Mouse (Mus musculus) retina, postnatal 7 days (tissue): ENCODE measurements around the gene Troap.

ENCODE experiments used
- DNase-seq: peaks from one replicate; pipeline ENCODE4 v3.0.0-alpha.2; 2012; ENCODE audit warnings: low read depth, low spot score

Troap gene

DNA sequence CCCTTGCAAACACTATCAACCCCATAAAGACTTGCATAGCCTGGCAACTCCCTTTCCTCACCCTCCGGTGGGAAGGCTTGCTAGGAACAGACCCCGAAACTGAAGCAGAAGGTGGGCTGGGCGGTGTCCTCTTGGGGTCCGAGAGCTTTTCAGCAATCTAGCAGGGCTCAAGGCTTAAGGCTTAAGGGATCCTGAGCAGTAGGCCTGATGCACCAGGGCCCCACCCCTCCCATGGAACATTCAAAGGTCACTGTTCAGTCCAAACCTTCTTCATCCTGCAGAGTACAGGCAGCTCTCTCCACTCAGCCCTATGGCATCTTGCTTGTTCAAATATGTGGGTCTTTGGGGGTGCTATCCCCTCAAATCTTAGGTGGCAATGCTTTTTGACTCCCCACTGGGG lies 11.6 kb downstream of the Troap start:
- DNase-seq = no peak

- DNase-seq = no peak
These were observed 13.1 kb downstream of the Troap start, which contains the start of gene C1ql4 for GRCm38 (mm10) chr15:99087253-99088075. C1ql4 (minus strand) TSS chr15:99087817.

DNA sequence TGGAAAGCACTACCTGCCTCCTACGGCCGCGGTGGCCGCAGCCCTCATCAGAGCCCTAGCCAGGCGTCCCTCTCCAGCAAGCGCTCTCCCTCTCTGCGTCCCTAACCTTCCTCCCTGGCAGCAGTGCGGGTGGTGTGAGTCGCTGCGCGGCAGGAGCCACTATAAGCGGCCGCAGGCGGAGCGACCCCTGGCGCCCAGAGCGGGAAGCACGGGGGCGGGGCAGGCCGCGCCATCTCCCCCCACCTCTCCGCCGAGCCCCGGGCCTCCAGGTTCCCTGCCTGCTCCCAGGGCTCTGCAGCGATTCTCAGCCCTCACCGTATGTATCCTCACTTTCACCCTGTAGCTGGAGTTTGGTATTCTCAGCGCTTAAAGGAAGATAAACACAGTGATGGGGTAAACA lies 13.9 kb downstream of the Troap start:
- peak; percentile 75 for DNase-seq

DNA sequence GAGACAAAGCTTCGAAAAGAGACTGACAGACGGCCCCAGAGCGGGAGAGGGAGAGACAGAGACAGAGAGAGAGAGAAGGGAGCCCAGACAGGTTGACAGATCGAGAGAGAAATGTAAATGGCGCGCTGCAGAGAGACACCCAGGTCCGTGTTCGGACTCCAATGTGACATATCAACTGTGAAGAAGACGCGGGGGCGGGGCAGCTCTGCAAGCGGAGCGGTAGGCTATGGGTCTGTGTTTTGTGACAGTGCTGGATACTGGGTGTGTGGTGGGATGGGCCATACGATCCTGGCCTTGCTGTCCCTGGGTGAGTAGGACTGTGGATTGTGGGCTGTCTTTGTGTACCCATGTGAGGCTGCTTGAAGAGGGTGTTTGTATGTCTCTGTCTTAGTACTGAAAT lies 14.7 kb downstream of the Troap start:
- no peak for DNase-seq

- no peak for DNase-seq
These were observed 18.5 kb downstream of the Troap start, which contains the start of gene Dnajc22 for GRCm38 (mm10) chr15:99092870-99093269. Dnajc22 (plus strand) TSS chr15:99093170.

- no peak for DNase-seq
These were observed 19.2 kb downstream of the Troap start for GRCm38 (mm10) chr15:99093291-99094258.

GRCm38 (mm10) chr15:99094631-99095270 lies 20.4 kb downstream of the Troap start:
- no peak for DNase-seq

DNA sequence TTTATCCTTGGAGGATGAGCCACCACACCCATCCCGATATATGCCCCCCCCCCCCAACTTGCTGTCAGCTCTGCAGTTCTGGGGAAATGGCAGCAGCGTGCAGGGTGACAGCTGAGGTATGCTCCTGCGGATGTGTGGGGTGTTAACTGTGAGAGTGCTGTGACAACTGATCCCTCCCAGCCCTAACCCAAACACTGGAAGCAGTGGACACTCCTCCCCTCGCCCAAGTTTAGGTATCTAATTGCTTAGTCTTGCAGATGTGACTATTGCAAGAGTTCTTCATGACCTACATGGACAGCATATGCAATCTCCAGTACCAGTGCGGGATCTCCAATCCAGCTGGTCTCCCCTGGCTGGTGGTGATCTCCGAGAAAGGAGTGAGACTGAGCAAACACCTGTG lies 21.0 kb downstream of the Troap start:
- DNase-seq = no peak

DNA sequence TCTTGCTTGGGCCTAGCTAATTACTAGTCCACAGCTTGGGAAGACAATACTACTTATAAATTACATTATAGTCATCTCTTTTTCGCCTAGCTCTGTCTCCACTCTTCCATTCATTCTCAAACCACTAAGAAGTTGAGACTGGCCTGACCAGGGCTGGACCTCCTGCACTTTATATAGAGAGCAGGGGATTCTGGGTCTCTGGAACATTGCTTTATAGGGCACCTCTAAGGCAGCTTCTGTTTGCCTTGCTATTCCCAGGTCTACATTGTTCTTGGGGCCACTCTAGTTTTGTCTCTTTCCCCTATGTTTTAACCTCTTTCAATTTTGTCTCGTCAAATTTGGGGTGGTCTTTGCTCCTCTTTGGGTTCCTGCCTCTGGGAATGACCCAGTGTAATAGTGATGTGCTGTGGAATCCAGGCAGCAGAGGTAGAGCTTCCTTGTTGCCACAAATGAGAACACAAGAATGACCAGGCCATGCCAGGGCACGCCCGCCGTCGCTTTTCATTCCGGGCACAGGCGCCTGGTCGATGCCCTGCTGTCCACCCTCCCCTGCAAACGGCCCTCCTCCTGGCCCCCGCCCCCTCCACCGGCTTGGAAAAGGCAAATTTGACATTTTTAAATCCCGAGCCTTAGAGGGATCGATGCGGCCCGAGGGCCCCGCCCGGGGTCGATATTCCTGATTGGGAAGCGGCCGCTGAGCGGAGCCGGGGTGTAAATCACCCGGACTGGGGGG lies 21.9 kb downstream of the Troap start:
- DNase-seq = no peak

DNA sequence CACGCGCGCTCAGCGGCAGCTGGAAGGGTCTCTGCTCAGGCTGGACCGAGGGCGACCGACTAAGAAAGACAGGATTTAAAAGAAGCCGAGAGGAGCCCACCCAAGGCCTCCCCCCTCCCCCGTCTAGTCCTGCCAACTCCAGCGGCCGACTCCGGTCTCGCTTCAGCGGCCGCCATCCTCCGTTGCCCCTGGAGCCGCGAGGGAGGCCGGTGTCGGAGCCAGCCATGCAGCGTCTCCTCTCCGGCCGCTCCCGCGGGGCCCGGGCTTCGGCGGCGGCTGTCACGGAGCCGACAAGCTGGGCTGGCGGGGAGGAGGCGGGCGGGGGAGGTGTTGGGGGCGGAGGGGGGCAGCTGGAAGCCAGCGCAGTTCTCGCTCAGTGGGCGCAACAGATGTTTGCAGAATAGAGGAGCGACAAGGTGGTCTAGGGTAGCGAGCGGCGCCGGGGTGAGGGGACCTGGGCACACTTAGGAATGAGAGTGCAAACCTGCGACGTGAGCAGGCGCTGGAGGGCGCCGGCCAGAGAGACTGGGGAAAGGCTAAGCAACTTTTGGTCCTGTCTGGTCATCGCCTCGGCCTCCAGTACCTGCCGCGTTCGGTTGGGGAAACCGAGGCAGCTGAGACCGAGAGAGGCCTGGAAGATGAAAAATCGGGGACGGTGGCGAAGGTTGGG lies 22.6 kb downstream of the Troap start:
- DNase-seq = no peak

- DNase-seq = no peak
These were observed 23.6 kb downstream of the Troap start for GRCm38 (mm10) chr15:99097840-99098492.

DNA sequence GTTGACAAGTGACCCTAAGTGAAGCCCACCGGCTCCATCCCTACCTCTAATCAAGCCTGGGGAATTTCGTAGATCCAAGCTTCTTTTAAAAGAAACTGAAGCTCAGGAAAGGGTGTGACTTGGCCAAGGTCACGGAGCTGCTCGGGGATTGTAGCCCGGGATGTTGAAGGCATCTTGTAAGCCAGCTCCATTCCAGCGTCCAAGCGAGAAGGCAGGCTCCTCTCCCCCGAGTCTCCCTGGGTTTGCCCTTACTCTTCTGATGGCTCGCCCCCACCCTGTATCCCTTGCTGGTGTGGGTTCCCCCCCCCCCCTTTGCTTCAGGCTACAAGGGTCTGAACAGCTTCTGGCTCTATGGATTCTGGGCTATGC lies 24.1 kb downstream of the Troap start:
- no peak for DNase-seq

DNA sequence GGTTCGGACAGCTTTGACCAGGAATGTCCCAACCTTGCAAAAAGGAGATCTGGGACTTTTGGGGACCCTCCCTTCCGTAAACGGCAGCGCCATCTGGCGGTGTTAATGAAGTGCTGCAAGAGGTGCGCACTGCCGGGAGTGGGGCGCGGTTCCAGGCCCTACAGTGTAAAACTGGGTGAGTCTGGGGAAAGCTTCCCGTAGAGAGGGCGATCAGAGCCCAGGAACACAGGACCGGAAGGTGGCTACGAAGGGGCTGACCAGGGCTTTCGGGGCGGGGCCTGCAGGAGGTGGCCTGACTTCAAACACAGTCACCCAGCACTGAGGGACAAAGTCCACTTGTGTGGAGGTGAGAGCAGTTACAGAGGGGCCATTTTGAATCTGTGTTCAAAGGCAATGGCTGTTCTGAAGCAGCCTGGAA lies 24.8 kb downstream of the Troap start:
- DNase-seq = no peak

GRCm38 (mm10) chr15:99099984-99100383 lies 25.6 kb downstream of the Troap start:
- DNase-seq = no peak

DNA sequence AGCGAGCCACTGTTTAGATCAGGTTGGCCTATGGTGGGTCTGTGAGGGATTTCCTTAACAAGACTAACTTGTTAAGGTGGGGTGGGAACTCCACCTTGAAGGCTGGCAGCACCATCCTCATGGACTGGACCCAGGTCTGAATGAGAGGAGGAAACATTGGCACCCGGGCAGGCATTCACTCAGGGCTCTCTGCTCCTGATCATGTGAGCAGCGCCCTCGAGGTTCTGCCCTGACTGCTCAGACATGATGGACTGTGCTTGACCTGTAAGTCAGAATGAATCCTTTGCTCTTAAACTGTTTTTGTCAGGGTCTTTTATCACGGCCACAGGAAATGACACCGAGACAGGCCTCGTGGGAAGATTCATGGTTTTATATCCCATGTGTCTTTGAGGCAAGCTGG lies 30.9 kb downstream of the Troap start:
- no peak for DNase-seq

- no peak for DNase-seq
These were observed 33.5 kb downstream of the Troap start for GRCm38 (mm10) chr15:99107866-99108265.

DNA sequence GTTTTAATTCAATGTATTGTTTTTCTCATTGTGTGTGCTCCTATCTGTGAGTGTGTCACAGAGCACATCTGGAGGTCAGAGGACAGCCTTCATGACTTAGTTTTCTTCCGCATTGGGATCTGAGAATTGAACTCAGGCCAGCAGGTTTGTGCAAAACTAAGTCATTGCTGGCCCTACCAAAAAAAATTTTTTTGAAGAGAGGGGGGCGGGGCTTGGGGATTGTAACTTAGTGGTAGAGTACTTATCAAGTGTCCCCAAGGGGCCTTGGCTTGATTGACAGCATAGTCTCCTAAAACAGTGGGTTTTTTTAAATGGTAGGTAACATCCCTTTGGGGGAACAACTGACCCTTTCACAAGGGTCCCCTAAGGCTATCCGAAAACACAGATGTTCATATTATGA lies 36.8 kb downstream of the Troap start:
- DNase-seq = no peak

- no peak for DNase-seq
These were observed 37.4 kb downstream of the Troap start for GRCm38 (mm10) chr15:99111809-99112208.

GRCm38 (mm10) chr15:99112843-99113395 lies 38.5 kb downstream of the Troap start:
- DNase-seq = no peak
